Mouse (Mus musculus): ENCODE data around the gene Per1. TPM values are rescaled to one million over a fixed set of nuclear protein-coding genes. Genes with fewer than 3 reads are reported as not detected.

The Per1 gene
- polyA plus RNA-seq, 1 experiment from 2014 or later, result 7.2 TPM

DNA sequence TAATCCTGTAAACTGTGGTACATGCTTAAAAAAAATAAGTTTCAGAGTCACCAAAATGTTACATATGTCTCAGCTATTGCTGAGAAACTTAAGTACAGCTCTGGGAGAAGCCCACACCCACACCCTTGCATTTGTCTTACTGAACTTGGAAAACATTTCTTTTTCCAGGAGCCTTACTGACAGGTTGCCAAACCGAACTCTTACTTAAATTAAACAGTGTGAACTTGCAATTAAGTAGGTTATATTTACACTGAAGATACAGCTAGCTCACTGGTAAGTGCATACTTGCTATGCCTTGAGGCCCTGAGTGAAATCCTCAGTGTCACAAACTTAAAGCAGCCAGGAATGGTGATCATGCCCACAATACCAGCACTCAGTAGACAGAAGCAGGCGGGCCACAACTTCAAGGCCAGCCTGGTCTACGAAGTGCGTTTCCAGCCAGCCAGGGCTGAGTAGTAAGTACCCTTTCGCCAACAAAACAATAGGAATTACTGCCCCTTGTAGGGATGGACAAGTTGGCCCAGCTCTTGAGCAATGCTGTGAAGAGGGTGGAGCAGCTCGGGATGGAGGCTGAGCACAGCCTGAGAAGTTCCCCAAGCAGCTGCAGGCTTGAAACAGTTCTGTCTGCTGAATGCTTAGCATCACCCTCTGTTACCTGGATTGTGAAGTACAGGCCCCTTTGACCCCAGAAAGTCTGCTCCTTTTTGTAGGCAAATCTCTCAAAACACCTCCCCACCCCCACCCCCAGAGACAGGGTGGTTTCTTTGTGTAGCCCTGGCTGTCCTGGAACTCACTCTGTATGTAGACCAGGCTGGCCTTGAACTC is 20.9 kb upstream of the Per1 start:
- ATAC-seq (ENCODE audit: insufficient number of reproducible peaks, insufficient read depth, low FRiP score, low TSS enrichment, low read depth), result no peak
- Histone ChIP-seq H3K36me3 (no peaks in the 10 kb centered on the region), H3K9me3 (no peaks in the 10 kb centered on the region), H3K4me3 (replicated peaks) (no peak overlapping the region), H3K4me1 (replicated peaks) (peaks cover 43% of the 10 kb centered on the region), H3K27me3 (no peaks in the 10 kb centered on the region), H3K27ac (peak overlapping the region; percentile 86), H3K4me2 (no peak overlapping the region), H3K9ac (replicated peaks) (no peak overlapping the region)
- WGBS, result 43% methylated on average over 6 of the region's 6 CpGs

DNA sequence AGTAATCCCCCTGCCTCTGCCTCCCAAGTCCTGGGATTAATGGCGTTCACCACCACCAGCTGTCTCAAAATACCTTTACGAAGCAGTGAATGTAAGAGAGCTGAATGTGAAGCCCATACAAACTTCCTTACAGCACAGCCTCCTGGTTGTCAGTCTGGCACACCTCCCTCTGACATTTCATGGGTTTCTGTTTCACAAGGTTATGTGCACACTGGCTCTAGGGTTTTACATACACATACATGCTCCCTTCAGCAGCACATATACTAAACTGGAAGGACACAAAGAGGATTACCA is 20.3 kb upstream of the Per1 start:
- no peak overlapping the region for H3K4me3 ChIP-seq (replicated peaks)
- H3K27ac ChIP-seq, result peak overlapping the region; percentile 86; the same call in 1 of the 2 replicates
- H3K4me2 ChIP-seq, result no peak overlapping the region
- no peaks in the 10 kb centered on the region for H3K9me3 ChIP-seq
- H3K9ac ChIP-seq (replicated peaks), result no peak overlapping the region
- H3K4me1 ChIP-seq (replicated peaks), result peaks cover 40% of the 10 kb centered on the region
- 43% methylated on average over 2 of the region's 2 CpGs for WGBS
- no peaks in the 10 kb centered on the region for H3K36me3 ChIP-seq
- ATAC-seq (ENCODE audit: insufficient number of reproducible peaks, insufficient read depth, low FRiP score, low TSS enrichment, low read depth), result no peak
- H3K27me3 ChIP-seq, result no peaks in the 10 kb centered on the region

DNA sequence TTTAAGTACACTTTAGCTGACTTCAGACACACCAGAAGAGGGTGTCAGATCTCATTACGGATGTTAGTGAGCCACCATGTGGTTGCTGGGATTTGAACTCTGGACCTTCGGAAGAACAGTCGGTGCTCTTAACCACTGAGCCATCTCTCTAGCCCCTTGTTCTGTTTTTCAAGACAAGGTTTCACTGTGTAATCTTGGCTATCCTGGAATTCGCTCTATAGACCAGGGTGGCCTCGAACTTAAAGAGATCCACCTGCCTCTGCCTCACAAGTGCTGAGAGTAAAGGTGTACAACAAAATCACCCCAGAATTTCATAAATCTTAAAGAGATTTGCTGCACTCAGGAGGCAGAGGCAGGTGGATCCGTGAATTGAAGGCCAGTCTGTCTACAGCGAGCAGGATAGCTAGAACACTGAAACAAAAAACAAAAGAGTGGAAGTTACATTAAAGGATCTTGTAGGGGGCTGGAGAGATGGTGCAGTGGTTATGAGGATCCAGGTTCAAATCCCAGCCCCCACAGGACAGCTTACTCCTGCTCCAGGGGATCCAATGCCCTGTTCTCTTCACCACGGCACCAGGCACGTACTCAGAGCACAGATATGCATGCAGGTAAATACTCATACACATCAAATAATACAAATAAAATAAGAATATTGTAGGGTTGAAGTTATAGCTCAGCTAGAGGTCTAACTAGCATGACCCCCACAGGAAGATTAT is 19.1 kb upstream of the Per1 start:
- no peak for ATAC-seq (ENCODE audit: insufficient number of reproducible peaks, insufficient read depth, low FRiP score, low TSS enrichment, low read depth)
- Histone ChIP-seq H3K27ac (no peak overlapping the region), H3K4me1 (replicated peaks) (peaks cover 38% of the 10 kb centered on the region), H3K9ac (replicated peaks) (no peak overlapping the region), H3K27me3 (no peaks in the 10 kb centered on the region), H3K9me3 (no peaks in the 10 kb centered on the region), H3K4me3 (replicated peaks) (no peak overlapping the region), H3K4me2 (no peak overlapping the region), H3K36me3 (no peaks in the 10 kb centered on the region)
- 48% methylated on average over 9 of the region's 9 CpGs for WGBS

DNA sequence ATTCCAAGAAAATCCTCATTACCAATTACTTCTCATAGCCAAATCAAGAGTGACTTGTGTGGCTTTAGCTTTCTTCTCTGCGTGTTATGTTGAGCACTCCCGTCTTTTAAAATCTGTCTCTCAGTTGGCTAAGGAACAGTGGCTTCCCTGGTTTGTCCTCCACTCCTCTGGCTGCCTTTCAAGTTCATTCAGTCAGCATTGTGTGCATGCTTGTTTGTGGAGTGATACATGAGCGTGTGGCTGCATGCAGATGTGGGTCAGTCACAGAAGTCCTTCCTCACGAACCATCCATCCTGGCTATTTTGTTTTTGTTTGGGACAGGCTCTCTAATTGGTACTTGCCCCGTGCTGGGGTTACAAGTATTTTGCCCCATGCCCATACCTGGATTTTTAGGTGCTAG is 18.4 kb upstream of the Per1 start:
- WGBS, result 76% methylated on average over 5 of the region's 5 CpGs
- Histone ChIP-seq H3K9ac (replicated peaks) (no peak overlapping the region), H3K27me3 (no peaks in the 10 kb centered on the region), H3K36me3 (no peaks in the 10 kb centered on the region), H3K27ac (no peak overlapping the region), H3K4me3 (replicated peaks) (no peak overlapping the region), H3K4me2 (no peak overlapping the region), H3K4me1 (replicated peaks) (peaks cover 31% of the 10 kb centered on the region), H3K9me3 (no peaks in the 10 kb centered on the region)
- ATAC-seq (ENCODE audit: insufficient number of reproducible peaks, insufficient read depth, low FRiP score, low TSS enrichment, low read depth), result no peak

DNA sequence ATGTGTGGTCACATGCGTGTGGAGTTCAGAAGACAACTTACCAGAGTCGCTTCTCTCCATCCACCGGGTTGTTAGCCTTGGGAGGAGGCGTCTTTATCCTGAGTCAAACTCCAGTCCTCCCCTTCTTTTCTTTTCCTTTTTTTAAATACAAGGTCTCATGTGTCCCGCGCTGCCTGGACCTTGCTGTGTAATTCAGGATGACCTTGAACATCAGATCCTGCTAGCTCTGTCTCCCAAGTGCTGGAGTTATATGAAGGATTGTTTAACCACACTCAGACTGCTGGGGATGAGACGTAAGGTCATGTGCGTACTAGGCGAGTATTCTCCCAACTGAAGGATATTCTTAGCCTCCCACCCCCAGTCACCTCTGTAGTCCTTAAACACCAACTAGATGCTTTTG is 17.7 kb upstream of the Per1 start:
- Histone ChIP-seq H3K27me3 (no peaks in the 10 kb centered on the region), H3K4me2 (no peak overlapping the region), H3K9me3 (no peaks in the 10 kb centered on the region), H3K4me1 (replicated peaks) (peaks cover 28% of the 10 kb centered on the region), H3K4me3 (replicated peaks) (no peak overlapping the region), H3K36me3 (no peaks in the 10 kb centered on the region), H3K27ac (no peak overlapping the region), H3K9ac (replicated peaks) (no peak overlapping the region)
- no peak for ATAC-seq (ENCODE audit: insufficient number of reproducible peaks, insufficient read depth, low FRiP score, low TSS enrichment, low read depth)
- 89% methylated on average over 9 of the region's 9 CpGs for WGBS

DNA sequence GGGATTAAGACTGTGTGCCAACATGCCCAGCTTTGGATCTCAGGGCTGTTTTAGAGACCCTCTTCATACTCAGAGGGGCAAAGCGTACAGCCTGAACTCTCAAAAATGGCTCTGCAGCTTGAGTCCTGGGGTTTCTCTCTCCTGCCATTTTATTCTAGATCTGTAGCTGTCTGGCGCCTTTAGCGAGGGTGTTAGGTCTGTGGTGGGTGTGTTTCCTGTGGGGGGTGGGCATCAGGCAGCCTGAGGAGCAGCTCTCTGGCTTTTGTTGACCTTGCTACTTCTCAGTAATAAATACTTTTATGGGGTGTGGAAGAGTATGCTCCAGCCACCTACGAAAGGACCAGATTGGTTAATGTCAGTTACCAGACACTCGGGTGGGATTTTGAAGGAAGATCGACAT is 17.0 kb upstream of the Per1 start:
- Histone ChIP-seq H3K36me3 (no peaks in the 10 kb centered on the region), H3K27me3 (no peaks in the 10 kb centered on the region), H3K4me3 (replicated peaks) (no peak overlapping the region), H3K4me2 (no peak overlapping the region), H3K27ac (no peak overlapping the region), H3K9me3 (no peaks in the 10 kb centered on the region), H3K9ac (replicated peaks) (no peak overlapping the region), H3K4me1 (replicated peaks) (peaks cover 20% of the 10 kb centered on the region)
- ATAC-seq (ENCODE audit: insufficient number of reproducible peaks, insufficient read depth, low FRiP score, low TSS enrichment, low read depth), result no peak
- WGBS, result 57% methylated on average over 6 of the region's 6 CpGs

DNA sequence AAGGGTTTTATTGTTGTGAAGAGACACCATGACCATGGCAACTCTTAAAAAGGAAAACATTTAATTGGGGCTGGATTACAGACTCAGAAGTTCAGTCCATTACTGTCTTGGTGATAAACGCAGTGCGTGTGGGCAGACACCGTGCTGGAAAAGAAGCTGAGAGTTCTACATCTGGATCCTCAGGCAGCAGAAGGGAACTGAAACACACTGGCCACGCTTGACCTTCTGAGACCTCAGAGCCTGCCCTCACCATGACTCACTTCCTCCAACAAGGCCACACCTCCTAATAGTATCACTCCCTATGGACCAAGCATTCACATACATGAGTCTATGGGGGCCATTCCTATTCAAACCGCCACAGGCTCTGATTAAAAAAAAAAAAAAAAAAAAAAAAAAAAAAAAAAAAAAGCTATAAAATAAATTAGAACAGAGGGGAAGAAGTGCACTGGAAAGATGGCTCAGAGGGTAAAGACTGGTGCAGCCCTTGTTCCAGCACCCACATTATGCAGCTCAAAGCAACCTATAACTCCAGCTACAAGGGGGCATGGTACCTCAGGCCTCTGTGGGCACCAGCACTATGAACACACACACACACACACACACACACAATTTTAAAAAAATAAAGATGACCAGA is 16.1 kb upstream of the Per1 start:
- no peak overlapping the region for H3K4me2 ChIP-seq
- H3K4me3 ChIP-seq (replicated peaks), result no peak overlapping the region
- ATAC-seq (ENCODE audit: insufficient number of reproducible peaks, insufficient read depth, low FRiP score, low TSS enrichment, low read depth), result no peak
- peaks cover 20% of the 10 kb centered on the region for H3K4me1 ChIP-seq (replicated peaks)
- no peaks in the 10 kb centered on the region for H3K36me3 ChIP-seq
- no peaks in the 10 kb centered on the region for H3K27me3 ChIP-seq
- 0 out of 2 replicates have a peak overlapping the region, but pooled peaks have one; percentile 20 for H3K27ac ChIP-seq
- H3K9ac ChIP-seq (replicated peaks), result no peak overlapping the region
- H3K9me3 ChIP-seq, result no peaks in the 10 kb centered on the region
- 58% methylated on average over 5 of the region's 5 CpGs for WGBS

DNA sequence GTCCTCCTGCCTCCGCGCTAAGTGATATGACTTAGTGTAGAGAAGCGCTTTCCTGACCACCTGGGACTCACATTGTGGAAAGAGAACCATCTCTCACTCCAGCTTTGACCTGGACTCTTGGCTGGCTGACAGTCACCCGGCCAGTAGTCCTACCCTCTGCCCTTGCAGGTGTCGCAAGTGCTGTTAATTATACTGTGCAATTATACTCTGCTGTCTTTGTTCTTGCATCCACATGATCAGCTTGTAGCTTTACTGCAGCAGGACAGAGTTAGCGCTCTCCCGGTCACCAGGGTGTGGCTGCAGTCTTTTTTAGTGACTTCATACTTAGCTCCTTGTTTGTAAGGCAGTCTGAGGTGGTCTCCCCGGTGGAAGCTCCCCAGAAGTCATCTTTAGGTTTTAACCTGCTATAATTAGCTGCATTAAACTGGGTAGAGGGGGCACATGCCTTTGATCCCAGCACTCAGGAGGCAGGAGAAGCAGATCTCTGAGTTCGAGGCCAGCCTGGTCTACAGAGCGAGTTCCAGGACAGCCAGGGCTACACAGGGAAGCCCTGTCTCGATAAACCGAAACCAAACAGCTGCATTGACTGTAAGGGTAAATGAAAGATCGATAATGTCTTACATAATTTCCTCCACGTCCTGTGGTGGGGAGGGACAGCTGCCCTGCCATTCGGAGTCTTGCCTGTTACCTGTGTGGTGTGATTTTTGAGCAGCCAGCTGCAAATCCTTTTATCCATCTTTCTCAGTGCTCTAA is 14.7 kb upstream of the Per1 start:
- Histone ChIP-seq H3K27ac (no peak overlapping the region), H3K4me2 (no peak overlapping the region), H3K4me3 (replicated peaks) (no peak overlapping the region), H3K27me3 (no peaks in the 10 kb centered on the region), H3K4me1 (replicated peaks) (peaks cover 12% of the 10 kb centered on the region), H3K36me3 (no peaks in the 10 kb centered on the region), H3K9ac (replicated peaks) (no peak overlapping the region), H3K9me3 (no peaks in the 10 kb centered on the region)
- 75% methylated on average over 15 of the region's 15 CpGs for WGBS
- ATAC-seq (ENCODE audit: insufficient number of reproducible peaks, insufficient read depth, low FRiP score, low TSS enrichment, low read depth), result no peak

DNA sequence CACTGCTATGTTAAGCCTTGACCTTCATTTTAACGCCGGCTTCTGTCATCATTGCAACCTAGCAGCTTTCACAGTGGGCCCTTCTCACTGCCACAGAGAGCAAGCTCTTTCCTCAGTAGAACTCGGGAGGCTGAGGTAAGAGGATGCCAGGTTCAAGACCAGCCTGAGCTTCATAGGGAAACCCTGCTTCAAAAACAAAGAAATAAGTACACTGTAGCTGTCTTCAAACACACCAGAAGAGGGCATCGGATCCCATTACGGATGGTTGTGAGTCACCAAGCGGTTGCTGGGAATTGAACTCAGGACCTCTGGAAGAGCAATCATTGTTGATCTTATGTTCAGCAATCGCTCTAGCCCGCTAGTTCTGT is 14.2 kb upstream of the Per1 start:
- no peak for ATAC-seq (ENCODE audit: insufficient number of reproducible peaks, insufficient read depth, low FRiP score, low TSS enrichment, low read depth)
- Histone ChIP-seq H3K27me3 (no peaks in the 10 kb centered on the region), H3K4me3 (replicated peaks) (no peak overlapping the region), H3K27ac (no peak overlapping the region), H3K9me3 (no peaks in the 10 kb centered on the region), H3K4me2 (no peak overlapping the region), H3K4me1 (replicated peaks) (peaks cover 12% of the 10 kb centered on the region), H3K9ac (replicated peaks) (no peak overlapping the region), H3K36me3 (no peaks in the 10 kb centered on the region)
- 90% methylated on average over 8 of the region's 8 CpGs for WGBS

DNA sequence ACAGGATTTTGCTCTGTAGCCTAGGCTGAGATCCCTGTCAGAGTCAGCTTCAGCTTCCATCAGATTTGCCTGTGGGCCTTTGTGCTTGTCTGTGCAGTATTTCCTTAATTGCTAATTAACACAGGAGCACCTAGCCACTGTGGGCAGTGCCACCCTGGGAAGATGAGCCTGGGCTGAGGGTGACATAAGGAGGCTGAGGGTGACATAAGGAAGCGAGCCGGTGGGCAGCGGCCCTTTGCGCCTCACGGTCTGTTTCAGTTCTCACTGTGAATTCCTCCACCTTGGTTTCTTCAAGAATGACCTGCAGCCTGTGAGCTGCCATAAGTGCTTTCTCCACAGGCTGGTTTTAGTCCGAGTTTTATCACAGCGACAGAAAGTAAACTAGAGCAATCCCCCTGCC is 13.4 kb upstream of the Per1 start:
- no peak overlapping the region for H3K27ac ChIP-seq
- no peaks in the 10 kb centered on the region for H3K9me3 ChIP-seq
- ATAC-seq (ENCODE audit: insufficient number of reproducible peaks, insufficient read depth, low FRiP score, low TSS enrichment, low read depth), result no peak
- H3K27me3 ChIP-seq, result no peaks in the 10 kb centered on the region
- H3K36me3 ChIP-seq, result no peaks in the 10 kb centered on the region
- peaks cover 12% of the 10 kb centered on the region for H3K4me1 ChIP-seq (replicated peaks)
- H3K9ac ChIP-seq (replicated peaks), result no peak overlapping the region
- H3K4me3 ChIP-seq (replicated peaks), result no peak overlapping the region
- 92% methylated on average over 7 of the region's 7 CpGs for WGBS
- H3K4me2 ChIP-seq, result no peak overlapping the region

DNA sequence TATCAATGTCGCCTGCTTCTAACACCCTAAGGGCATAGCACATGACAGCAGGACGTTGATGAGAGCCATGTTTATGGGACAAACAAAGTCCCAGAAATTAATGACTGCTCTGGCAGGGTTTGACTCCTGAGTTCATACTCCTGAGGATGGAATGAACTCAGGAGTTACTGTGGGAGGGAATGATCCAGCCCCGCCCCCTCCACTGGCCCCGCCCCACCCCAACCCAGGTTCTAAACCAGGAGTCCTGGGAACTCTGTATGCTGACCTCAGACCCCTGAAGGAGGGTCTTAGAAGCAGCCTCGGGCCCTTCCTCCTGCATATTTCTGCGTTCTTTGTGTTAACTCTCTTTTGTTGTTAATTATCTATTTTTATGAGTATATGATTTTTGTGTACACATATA is 9.4 kb upstream of the Per1 start:
- Histone ChIP-seq H3K27ac (0 out of 2 replicates have a peak overlapping the region, but pooled peaks have one; percentile 23), H3K4me2 (no peak overlapping the region), H3K4me1 (replicated peaks) (peaks cover 28% of the 10 kb centered on the region), H3K4me3 (replicated peaks) (no peak overlapping the region), H3K9ac (replicated peaks) (no peak overlapping the region), H3K9me3 (no peaks in the 10 kb centered on the region), H3K27me3 (no peaks in the 10 kb centered on the region), H3K36me3 (peaks cover 11% of the 10 kb centered on the region)
- no peak for ATAC-seq (ENCODE audit: insufficient number of reproducible peaks, insufficient read depth, low FRiP score, low TSS enrichment, low read depth)
- 63% methylated on average over 6 of the region's 6 CpGs for WGBS

Measured in limb, embryonic 12.5 days (tissue).